Mouse (Mus musculus): Measurements from ENCODE around the gene Gramd1c. TPM values are rescaled to one million over a fixed set of nuclear protein-coding genes. Genes with fewer than 3 reads are reported as not detected.

The Gramd1c gene
- polyA plus RNA-seq, 1 experiment = not detected

DNA sequence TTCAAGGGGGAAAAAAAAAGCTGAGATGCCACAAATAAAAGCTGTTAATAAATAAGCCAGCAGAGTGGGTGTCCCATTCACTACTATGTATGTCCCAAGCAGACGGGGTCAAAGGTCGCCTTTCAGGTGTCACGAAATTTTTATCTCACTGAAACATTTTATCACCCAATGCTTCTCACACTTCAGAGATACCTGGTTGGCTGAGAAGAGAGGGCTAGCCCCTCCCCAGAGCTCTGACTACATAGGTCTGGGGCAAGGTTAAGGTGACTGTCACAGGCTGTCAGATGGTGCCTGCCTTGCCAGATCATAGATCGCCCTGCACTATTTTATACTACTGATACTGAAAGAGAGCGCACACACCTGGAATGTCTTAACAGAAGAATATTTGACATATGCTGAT, 29.8 kb downstream of the Gramd1c start:
- H3K4me3 ChIP-seq (replicated peaks) = no peak overlapping the region
- no peaks in the 10 kb centered on the region for H3K9me3 ChIP-seq (ENCODE audit: control insufficient read depth, low read length)
- H3K4me1 ChIP-seq (ENCODE audit: control insufficient read depth) = peaks cover 2% of the 10 kb centered on the region
- TF ChIP-seq GATA1 (IDR thresholded peaks at IDR 0.05; ENCODE audit: low read length) = no peak
- no peak for TF ChIP-seq TAL1 (IDR thresholded peaks at IDR 0.05; ENCODE audit: low read length)
- H3K27me3 ChIP-seq (ENCODE audit: control insufficient read depth) = no peaks in the 10 kb centered on the region
- H3K36me3 ChIP-seq (ENCODE audit: control insufficient read depth) = no peaks in the 10 kb centered on the region

DNA sequence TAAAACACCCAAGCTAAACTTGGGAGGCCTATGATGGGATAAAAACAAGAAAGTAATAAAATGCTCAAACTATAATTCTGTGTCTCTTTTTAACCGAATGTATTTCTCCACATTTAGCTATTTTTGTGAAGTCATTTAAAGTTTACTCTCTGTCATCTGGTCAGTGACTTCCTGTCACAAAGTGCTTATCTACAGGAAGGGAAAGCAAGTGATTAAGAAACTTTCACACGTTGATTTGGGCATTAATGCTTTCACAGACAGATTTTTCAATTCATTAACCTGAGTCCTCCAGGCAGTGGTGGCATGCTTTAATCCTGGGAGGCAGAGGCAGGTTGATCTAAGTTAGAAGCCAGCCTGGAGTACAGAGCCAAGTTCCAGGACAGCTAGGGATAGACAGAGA, 33.9 kb downstream of the Gramd1c start:
- Histone ChIP-seq H3K36me3 (ENCODE audit: control insufficient read depth) (no peaks in the 10 kb centered on the region), H3K4me1 (ENCODE audit: control insufficient read depth) (peaks cover 10% of the 10 kb centered on the region), H3K4me3 (replicated peaks) (no peak overlapping the region), H3K27me3 (ENCODE audit: control insufficient read depth) (no peaks in the 10 kb centered on the region), H3K9me3 (ENCODE audit: control insufficient read depth, low read length) (no peaks in the 10 kb centered on the region)
- no peak for TF ChIP-seq TAL1 (IDR thresholded peaks at IDR 0.05; ENCODE audit: low read length)

DNA sequence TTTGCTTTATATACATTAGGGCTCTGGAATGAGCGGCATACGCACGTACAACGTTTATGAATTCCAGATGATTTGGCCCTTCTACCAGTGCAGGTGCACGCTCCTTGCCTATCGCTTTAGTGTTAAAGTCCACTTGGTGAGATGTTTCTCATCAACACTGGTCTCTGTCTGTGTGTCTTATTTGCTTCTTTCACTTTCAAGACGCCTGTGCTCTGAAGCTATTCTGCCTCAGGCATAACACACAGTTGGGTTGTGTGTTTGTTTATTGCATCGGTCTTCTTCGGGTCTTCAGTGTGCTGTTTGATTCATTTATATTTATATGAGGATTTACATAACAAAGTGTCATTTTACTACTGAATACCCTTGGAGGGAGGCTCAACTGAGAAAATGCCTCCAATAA, 36.3 kb downstream of the Gramd1c start:
- Histone ChIP-seq H3K4me3 (replicated peaks) (no peak overlapping the region), H3K27me3 (ENCODE audit: control insufficient read depth) (no peaks in the 10 kb centered on the region), H3K4me1 (ENCODE audit: control insufficient read depth) (peaks cover 10% of the 10 kb centered on the region), H3K36me3 (ENCODE audit: control insufficient read depth) (no peaks in the 10 kb centered on the region), H3K9me3 (ENCODE audit: control insufficient read depth, low read length) (no peaks in the 10 kb centered on the region)
- no peak for TF ChIP-seq GATA1 (IDR thresholded peaks at IDR 0.05; ENCODE audit: low read length)
- TF ChIP-seq TAL1 (IDR thresholded peaks at IDR 0.05; ENCODE audit: low read length) = no peak

DNA sequence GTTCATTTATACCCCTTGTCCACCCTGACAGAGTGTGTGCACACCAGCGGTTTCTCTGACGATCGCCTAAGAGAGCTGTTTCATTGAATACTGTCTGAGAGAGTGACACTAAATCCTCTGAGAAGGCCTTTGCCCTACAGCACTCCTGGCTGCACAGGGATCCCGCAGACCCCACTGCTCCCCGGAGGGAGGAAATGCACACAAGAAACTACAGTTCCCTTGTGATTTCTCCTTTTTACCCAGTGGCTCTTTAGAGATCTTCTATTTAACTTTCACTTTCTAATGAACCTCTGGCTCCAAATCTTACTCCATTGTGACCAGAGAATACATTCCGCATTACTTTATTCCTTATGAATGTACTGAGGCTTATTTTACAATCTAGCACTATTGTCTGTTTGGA, 36.9 kb downstream of the Gramd1c start:
- Histone ChIP-seq H3K4me1 (ENCODE audit: control insufficient read depth) (peaks cover 10% of the 10 kb centered on the region), H3K9me3 (ENCODE audit: control insufficient read depth, low read length) (no peaks in the 10 kb centered on the region), H3K27me3 (ENCODE audit: control insufficient read depth) (no peaks in the 10 kb centered on the region), H3K4me3 (replicated peaks) (no peak overlapping the region), H3K36me3 (ENCODE audit: control insufficient read depth) (no peaks in the 10 kb centered on the region)
- TF ChIP-seq GATA1 (IDR thresholded peaks at IDR 0.05; ENCODE audit: low read length) (no peak), TAL1 (IDR thresholded peaks at IDR 0.05; ENCODE audit: low read length) (no peak)

DNA sequence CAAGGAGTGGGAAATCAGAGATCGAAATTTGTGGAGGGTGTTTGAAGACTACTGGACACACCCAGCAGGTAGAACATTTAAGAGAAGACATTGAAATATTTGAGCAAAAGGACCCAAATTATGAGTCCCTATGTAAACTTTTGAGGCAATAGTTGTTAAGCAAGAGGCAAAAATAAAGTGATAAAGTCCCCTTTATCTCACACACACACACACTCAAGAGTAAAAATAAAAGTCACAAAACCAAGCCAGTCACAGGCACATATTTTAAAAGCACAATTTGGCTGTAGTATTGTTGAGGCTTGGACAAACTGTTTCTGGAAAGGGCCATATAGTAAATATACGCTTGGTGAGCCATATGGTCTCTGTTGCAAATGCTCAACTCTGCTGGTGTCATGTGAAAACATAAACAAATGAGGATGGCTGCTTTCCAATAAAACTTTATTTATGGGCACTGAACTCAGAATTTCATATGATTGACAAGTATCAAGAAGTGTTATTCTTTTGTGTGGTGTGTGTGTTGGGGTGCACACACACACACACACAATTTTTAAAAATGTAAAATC, 44.1 kb downstream of the Gramd1c start:
- peaks cover 47% of the 10 kb centered on the region for H3K4me1 ChIP-seq (ENCODE audit: control insufficient read depth)
- no peaks in the 10 kb centered on the region for H3K36me3 ChIP-seq (ENCODE audit: control insufficient read depth)
- TF ChIP-seq TAL1 (IDR thresholded peaks at IDR 0.05; ENCODE audit: low read length) (no peak), GATA1 (IDR thresholded peaks at IDR 0.05; ENCODE audit: low read length) (no peak)
- no peaks in the 10 kb centered on the region for H3K27me3 ChIP-seq (ENCODE audit: control insufficient read depth)
- no peaks in the 10 kb centered on the region for H3K9me3 ChIP-seq (ENCODE audit: control insufficient read depth, low read length)
- H3K4me3 ChIP-seq (replicated peaks) = peak overlapping the region; percentile 49

DNA sequence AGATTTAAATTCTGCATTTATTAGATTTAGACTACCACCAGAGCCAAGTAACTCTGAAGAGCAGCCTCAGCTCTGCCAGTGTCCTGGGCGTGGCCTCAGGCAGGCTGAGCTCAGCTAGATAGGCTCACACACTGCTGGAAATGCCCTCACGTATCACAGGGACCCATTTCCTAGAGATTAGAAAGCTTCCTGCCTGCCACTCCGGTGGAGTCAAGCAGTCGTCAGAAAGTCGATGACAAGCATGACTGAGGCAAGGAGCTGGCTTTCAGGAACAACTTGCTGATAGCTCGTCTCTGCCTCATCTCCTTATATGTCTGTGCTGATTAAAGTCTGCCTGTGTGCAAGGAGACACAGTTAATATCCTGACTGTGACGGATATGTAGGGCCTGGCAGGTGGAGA, 44.8 kb downstream of the Gramd1c start:
- Histone ChIP-seq H3K27me3 (ENCODE audit: control insufficient read depth) (no peaks in the 10 kb centered on the region), H3K9me3 (ENCODE audit: control insufficient read depth, low read length) (no peaks in the 10 kb centered on the region), H3K4me3 (replicated peaks) (peak overlapping the region; percentile 49), H3K36me3 (ENCODE audit: control insufficient read depth) (no peaks in the 10 kb centered on the region), H3K4me1 (ENCODE audit: control insufficient read depth) (peaks cover 47% of the 10 kb centered on the region)
- TF ChIP-seq GATA1 (IDR thresholded peaks at IDR 0.05; ENCODE audit: low read length) (peak; percentile 42), TAL1 (IDR thresholded peaks at IDR 0.05; ENCODE audit: low read length) (no peak)

DNA sequence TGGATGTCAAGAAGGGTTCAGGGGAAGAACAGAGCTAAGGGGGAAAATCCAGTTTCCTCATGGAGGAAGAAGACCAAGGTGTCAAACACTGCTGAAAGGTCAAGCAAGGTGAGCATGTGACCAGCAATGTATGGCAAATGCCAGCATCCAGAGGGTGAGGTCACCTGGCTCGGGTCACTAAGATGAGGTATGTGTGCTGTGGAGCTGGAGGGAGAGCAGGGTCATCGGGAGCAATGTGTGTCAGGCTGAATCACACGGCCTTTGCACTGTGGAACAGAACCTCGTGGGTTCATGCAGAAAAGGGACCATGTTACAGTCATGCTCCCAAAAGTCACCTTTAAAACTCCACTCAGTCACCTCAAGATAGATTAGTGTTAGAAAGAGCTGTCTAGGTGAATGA, 45.4 kb downstream of the Gramd1c start:
- Histone ChIP-seq H3K36me3 (ENCODE audit: control insufficient read depth) (no peaks in the 10 kb centered on the region), H3K4me1 (ENCODE audit: control insufficient read depth) (peaks cover 47% of the 10 kb centered on the region), H3K27me3 (ENCODE audit: control insufficient read depth) (no peaks in the 10 kb centered on the region), H3K9me3 (ENCODE audit: control insufficient read depth, low read length) (no peaks in the 10 kb centered on the region), H3K4me3 (replicated peaks) (no peak overlapping the region)
- TF ChIP-seq GATA1 (IDR thresholded peaks at IDR 0.05; ENCODE audit: low read length) = no peak
- no peak for TF ChIP-seq TAL1 (IDR thresholded peaks at IDR 0.05; ENCODE audit: low read length)

DNA sequence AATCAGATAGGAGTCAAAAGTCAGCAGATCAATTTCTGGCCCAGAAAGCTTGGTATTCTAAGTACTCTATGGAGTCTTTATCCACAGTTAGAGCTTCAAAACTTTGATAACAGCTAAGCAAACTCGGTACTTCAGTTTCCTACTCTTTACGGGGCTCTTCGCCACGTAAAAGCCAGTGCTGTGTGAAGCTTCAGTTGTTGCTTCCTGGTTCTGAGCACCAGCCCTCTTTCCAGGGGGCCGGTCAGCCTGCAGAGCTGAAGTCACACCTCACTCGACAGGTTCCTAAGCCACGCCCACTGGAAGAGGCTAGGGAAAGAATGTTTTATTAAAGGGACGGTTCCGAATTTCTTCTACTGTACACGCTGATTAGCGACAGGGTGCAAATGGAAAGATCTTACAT, 47.0 kb downstream of the Gramd1c start:
- Histone ChIP-seq H3K9me3 (ENCODE audit: control insufficient read depth, low read length) (no peaks in the 10 kb centered on the region), H3K4me1 (ENCODE audit: control insufficient read depth) (peaks cover 47% of the 10 kb centered on the region), H3K27me3 (ENCODE audit: control insufficient read depth) (no peaks in the 10 kb centered on the region), H3K4me3 (replicated peaks) (peak overlapping the region; percentile 49), H3K36me3 (ENCODE audit: control insufficient read depth) (no peaks in the 10 kb centered on the region)
- TF ChIP-seq GATA1 (IDR thresholded peaks at IDR 0.05; ENCODE audit: low read length) (no peak), TAL1 (IDR thresholded peaks at IDR 0.05; ENCODE audit: low read length) (no peak)

DNA sequence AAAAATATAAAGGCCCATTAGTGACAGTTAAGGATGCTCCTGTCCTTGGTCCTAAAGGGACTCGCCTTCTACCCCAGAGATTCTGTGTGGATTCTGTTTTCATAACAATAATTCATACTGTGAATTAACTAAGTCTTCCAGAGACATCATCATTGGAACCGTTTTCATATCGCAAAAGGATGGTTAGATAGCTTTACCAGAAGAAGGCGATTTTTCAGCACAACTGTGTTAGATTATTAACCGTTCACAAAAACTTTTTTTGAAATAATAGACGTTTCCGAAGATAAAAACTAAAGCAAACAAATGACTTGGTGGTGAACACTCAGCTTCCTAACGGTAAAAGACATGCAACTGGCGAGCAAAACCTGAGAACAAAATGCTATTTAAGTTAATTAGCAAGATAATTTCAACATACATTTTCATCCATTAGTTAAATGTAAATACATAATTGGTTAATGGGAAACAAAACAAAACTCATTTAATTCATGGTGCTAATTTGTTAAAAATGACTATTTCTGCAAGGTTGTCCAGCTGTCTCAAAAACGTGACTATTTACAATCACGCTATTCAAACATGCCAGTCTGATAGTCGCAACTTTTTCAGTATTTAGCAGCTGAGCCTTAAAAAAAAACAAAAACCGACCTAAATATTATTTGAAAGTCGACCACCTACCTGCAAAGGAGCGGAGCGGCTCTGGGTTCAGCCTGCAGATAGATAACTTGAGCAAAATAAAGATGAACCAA, 47.6 kb downstream of the Gramd1c start:
- Histone ChIP-seq H3K4me1 (ENCODE audit: control insufficient read depth) (peaks cover 47% of the 10 kb centered on the region), H3K9me3 (ENCODE audit: control insufficient read depth, low read length) (no peaks in the 10 kb centered on the region), H3K27me3 (ENCODE audit: control insufficient read depth) (no peaks in the 10 kb centered on the region)

More for the DNA sequence above, 47.6 kb downstream of the Gramd1c start:
- Histone ChIP-seq H3K36me3 (ENCODE audit: control insufficient read depth) (no peaks in the 10 kb centered on the region), H3K4me3 (replicated peaks) (peak overlapping the region; percentile 49)
- no peak for TF ChIP-seq TAL1 (IDR thresholded peaks at IDR 0.05; ENCODE audit: low read length)
- no peak for TF ChIP-seq GATA1 (IDR thresholded peaks at IDR 0.05; ENCODE audit: low read length)
